Mouse (Mus musculus) kidney, adult 11 months (tissue): Measurements from ENCODE around the gene Med22.
A peak's percentile ranks its signal among the peaks of the same experiment; 100 is the strongest.

ENCODE experiments used
- DNase-seq: peaks from one replicate; pipeline ENCODE4 v3.0.0; 2022

The Med22 gene

GRCm38 (mm10) chr2:26910124-26910993 lies at the start of gene Med22, which contains the start of gene Rpl7a:
TSS of gene Med22 (minus strand) at chr2:26910677.
TSS of gene Rpl7a (plus strand) at chr2:26910764.
- peak; percentile 98 for DNase-seq

- DNase-seq = no peak
Measured at GRCm38 (mm10) chr2:26957488-26957859, 47.0 kb upstream of the Med22 start.

DNA sequence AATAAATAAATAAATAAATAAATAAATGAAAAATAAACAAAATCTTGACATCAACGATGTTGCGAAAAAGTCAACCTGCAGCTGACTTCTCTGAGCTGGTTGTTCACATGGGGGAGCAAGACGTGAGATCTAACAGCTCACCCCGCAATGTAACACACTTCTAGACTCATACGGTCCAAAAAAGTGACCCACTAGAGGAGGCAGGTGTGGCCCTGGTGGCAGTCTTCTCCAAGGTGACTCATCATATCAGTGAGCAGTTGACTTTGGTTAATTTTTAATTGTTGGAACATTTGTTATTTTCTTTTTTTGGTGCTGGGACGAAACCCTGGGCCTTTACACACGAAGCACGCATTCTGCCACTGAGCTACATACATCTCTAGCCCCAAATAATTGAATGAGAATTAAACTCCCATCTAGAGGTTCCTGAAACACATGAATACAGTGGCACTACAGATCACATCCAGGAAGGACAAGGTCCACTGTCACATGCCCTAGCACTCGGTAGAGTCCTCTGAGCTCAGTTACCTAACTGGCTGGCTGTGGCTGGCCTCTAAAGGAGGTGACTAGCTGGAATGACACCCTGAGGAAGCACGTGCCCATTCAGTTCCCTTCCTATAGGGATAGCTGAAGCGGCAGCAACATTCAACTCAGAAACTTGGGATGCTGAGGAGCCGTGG lies 46.5 kb upstream of the Med22 start:
- peak; percentile 40 for DNase-seq

DNA sequence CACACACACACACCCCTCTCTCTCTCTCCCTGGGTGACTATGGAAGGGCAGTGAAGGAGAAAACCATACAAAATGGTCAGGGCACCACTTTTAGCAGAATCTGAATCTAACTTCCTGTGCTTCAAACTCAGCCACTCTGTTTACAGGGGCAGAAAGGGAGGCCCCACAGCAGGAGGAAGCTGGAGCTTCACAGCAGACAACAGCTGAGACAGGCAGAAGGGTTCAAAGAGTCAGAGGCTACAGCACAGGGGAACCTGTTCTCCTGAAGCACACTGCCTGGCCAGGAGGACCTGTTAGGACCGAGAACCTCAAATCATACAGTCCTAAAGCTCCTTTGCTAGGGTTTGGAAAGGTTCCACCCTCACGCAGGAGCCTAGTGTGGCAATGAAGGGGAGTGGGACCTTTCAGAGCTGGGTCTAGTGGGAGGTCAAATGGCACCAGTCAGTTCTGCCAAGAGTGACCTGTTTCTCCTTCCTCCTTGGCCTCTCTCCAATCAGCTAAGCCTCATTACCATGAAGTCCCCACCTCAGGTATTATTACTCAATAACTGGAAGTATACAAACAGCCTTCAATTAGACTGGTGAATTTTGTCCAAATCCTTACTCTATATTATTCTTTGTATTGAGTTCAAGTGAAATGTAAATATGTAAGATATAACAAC lies 44.4 kb upstream of the Med22 start:
- DNase-seq = no peak

GRCm38 (mm10) chr2:26952866-26953265 lies 42.4 kb upstream of the Med22 start:
- no peak for DNase-seq

DNA sequence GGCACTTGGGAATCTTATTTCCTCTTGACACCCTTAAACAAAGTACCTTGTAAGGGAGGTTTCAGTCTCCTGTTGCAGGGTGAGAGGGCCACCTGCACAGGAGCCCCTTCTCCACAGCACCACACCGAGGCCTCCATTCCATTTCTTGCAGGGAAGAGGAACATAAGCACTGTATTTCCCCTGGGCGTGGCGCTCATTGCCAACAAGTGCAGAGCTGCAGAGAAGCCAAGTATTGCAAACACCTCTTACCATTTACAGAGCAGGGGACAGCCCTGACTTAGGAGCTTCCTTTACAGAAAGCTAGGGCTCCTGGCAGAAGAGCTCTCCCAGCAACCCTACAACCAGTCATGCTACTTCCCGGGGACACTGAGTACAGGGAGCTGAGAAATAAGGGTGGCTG lies 41.7 kb upstream of the Med22 start:
- DNase-seq = no peak

DNA sequence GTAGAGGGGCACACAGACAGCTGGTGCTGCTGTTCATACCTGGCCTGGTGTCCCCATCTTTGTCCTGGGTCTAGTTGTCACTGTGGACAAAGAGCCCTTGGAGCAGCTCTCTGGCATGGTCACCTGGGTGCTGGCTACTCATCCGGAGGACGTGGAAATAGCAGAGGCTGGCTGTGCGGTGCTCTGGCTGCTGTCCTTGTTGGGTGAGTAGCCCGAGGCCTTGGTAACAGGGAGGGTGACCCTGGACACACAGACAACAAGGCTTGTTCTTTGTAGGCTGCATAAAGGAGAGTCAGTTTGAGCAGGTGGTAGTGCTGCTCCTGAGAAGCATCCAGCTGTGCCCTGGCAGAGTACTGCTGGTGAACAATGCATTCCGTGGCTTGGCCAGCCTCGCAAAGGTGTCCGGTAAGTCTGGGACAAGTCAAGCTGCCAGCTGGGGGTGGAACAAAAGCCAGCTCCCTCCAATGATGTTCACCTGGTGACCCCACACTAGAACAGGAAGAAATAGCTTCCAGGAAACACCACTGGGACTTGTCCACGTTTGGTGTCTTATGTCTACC lies 40.9 kb upstream of the Med22 start:
- DNase-seq = no peak

- DNase-seq = no peak
Measured at GRCm38 (mm10) chr2:26950411-26950810, 39.9 kb upstream of the Med22 start.

GRCm38 (mm10) chr2:26943253-26943652 lies 32.8 kb upstream of the Med22 start:
- no peak for DNase-seq

DNA sequence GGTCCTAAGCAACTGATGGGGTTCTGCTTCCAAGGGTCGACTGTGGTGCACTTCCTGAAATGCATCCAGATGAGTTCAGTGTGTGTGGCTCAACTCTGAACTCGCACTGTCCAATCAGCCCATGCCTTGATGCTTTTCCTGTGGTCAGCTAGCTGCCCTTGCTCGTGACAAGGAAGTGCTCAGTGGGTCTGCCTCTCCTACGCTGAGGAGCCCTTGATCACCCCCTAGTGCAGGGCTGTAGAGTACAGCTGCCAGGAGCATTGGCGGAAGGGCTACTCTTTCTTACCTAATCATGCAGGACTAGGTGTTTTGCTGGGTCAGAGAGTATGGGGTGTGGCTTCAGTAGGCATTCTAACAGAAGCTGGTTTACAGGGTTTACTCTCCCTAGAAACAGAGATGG lies 31.1 kb upstream of the Med22 start:
- peak; percentile 24 for DNase-seq

GRCm38 (mm10) chr2:26936425-26936824 lies 25.9 kb upstream of the Med22 start:
- no peak for DNase-seq

- no peak for DNase-seq
Measured at GRCm38 (mm10) chr2:26935286-26935685, 24.8 kb upstream of the Med22 start.

DNA sequence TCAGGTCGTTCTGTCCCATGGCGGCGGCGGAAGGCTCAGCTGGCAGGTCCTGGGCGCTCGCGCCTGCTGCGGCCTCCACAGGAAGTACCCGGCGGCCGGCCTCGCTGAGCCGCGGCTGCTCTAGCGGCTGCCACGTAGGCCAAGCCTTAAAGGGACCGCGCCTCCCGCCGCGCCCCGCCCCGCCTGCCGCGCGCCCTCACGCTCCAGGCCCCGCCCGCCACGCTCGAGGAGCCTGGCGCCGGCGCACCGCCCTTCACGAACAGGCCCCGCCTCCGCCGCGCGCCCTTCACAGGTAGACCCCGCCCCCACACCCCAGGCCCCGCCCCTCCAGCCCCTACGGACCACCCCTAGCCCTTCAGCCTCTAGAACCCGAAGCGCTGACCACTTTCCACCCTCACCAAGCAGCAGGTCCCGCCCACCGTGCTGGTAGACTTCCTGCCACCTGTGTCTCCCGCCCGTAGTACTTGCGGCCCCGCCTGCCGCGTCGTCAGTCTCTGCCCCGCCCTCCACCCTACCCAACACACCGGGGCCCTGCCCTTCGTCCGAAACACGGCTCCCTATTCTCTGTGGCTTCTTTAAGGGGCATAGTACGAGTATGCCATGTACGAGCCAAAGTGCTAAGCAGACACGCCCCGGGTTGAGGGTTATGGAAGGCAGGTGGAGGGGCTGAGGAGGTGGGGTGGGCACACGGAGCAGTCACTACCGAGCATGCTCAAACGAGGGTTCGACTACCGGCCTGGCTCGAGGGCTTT lies 23.0 kb upstream of the Med22 start, which contains the start of the genes Surf4 and Stkld1:
TSS of gene Surf4 (minus strand) at position 625 of the 752 bp plus-strand sequence.
TSS of gene Stkld1 (plus strand) at position 744 of the 752 bp plus-strand sequence.
- DNase-seq = peak; percentile 98

DNA sequence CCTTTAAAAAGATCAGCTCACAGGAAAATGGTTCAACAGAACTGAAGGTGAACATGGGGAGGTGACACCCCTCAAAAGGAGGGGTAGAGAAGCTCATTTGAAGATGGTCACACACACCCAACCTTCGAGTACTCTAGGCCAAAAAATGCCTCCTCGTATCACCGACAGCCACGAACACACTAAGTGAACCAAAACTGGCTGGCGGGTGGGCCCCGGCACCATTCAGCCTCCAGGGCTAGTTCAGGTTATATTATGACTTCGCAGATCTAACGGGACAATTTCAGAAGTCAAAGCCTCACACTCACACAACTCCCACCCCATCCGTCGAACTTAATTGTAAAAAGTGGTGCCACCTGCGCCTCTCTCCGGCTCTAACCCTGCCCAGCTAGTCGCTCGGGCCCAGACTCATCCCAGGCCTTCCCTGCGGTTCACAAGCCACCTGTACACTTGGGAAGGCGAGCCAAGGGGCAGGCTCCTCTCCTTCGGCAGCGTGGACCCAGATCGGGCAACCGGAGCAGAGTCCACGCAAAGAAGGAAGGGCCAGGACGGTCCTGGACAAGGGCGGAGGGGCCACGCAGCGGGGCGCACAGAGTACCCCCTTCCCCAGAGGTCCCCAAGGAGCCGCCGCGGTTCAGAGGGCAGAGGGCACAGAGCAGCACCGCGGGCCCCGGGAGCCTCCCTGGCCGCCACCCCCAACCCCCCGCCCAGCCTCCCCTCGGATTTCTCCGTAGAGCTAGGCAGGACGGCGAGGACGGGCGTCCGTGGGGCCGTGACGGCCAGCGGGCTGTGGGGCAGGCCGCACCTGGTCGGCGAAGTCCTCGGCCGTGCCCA lies 22.2 kb upstream of the Med22 start:
- peak; percentile 68 for DNase-seq

DNA sequence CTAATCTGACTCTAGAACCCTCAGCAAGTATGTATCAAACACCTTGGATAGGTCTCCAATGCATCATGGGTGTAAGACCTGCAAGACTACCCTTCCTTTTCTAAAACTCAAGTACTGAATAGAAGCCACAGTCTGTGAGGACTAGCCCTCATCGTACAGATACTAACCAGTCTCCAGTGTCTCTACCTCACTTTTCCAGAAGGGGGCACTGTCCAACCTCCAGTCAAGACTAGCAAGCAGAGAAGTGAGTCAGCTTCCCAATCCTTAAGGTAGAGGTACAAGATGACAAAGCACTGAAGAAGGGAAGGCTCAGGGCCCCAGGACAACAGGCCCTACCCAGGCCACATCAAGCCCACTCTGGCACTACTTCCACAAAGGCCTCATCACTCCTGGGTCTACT lies 19.9 kb upstream of the Med22 start:
- peak; percentile 58 for DNase-seq

- DNase-seq = no peak
Measured at GRCm38 (mm10) chr2:26927745-26928476, 17.4 kb upstream of the Med22 start.

- DNase-seq = peak; percentile 62
Measured at GRCm38 (mm10) chr2:26921784-26922183, 11.3 kb upstream of the Med22 start.

DNA sequence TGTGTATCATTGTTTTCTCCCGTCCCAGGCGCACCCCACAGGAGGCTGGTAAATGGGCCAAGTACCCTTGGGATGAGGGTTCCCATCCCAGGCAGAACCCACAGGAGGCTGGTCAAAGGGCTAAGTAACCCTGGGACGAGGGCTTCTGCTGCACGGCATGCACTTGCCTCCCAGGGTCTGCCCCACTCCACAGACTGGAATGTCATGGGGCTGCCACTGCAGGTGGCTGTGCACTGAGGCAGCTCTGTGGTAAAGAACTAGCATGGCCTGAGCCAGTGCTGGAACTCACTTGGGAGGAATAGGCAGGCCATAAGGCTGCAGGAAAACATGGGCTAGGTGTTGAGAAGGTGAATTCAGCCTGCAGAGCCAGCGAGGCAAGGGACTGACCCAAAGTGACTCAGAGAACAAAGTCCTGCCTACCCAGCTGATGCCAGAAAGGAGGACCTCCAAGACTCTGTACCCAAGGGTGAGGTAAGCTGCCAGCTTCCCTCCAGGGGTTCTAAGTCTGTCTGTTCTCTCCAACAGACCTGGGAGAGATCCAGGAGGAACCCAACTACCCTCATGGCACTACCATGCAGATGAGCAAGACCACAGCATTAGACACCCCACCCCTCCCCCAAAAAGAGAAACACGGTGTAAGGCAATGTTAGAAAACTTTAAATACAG lies 9.8 kb upstream of the Med22 start:
- DNase-seq = peak; percentile 79

- DNase-seq = no peak
Measured at GRCm38 (mm10) chr2:26919684-26920083, 9.2 kb upstream of the Med22 start.

GRCm38 (mm10) chr2:26916738-26917137 lies 6.3 kb upstream of the Med22 start:
- no peak for DNase-seq
